Mouse (Mus musculus): ENCODE results near the gene Sema4b. TPM values are rescaled to one million over a fixed set of nuclear protein-coding genes. Genes with fewer than 3 reads are reported as not detected.

Sema4b gene
- total and polyA plus RNA-seq, 3 experiments = 1.5 to 9.4 (median 6.7) TPM

- peak; percentile 72; the same call in 1 of the 2 replicates for TF ChIP-seq TBP (conservative IDR thresholded peaks at IDR 0.05; ENCODE audit: low read depth, low read length)
- peak; percentile 98 for TF ChIP-seq MAZ (IDR thresholded peaks at IDR 0.05; ENCODE audit: low read depth, low read length)
- peak; percentile 97 for TF ChIP-seq IRF4 (IDR thresholded peaks at IDR 0.05; ENCODE audit: low read depth, low read length)
- 0 out of 2 replicates have a peak, but pooled peaks have one; percentile 52 for TF ChIP-seq ELF1 (IDR thresholded peaks at IDR 0.05; ENCODE audit: low read depth, low read length)
- TF ChIP-seq CHD2 (IDR thresholded peaks at IDR 0.05; ENCODE audit: low read length) = peak; percentile 86
Observed at GRCm38 (mm10) chr7:80209669-80210068, 23.0 kb downstream of the Sema4b start (continued).

GRCm38 (mm10) chr7:80210982-80211381 lies 24.3 kb downstream of the Sema4b start:
- H3K27ac ChIP-seq (ENCODE audit: insufficient read depth, low read depth) = peak overlapping the region; percentile 97
- in situ Hi-C loops (cut with MboI; ENCODE audit: low pct_ligation_motif_present, low pct_unique_long_range_greater_than_20kb, low sequenced_read_pairs) = loop anchor here (5.0 kb wide), 1 partner anchor 69 kb away; no protein-coding TSS in a partner anchor
- dilution Hi-C loops (cut with MboI; ENCODE audit: extremely low pct_ligation_motif_present, extremely low pct_unique_long_range_greater_than_20kb, low sequenced_read_pairs) = no loop called here
- H3K9ac ChIP-seq (ENCODE audit: insufficient read depth, low read depth) = peak overlapping the region; percentile 3; the same call in 1 of the 2 replicates
- H3K27me3 ChIP-seq (replicated peaks) = no peaks in the 10 kb centered on the region
- peak overlapping the region; percentile 55; the same call in 1 of the 2 replicates for H3K4me2 ChIP-seq (ENCODE audit: insufficient read depth, low read depth, poor library complexity, severe bottlenecking)
- peaks cover 16% of the 10 kb centered on the region in 2 experiments for H3K36me3 ChIP-seq (replicated peaks in 1 of 2; ENCODE audit: control insufficient read depth in 1 of 2, insufficient read depth in 1 of 2, low read length in 1 of 2)
- H3K79me2 ChIP-seq (replicated peaks; ENCODE audit: control insufficient read depth, extremely low read depth, insufficient read depth, poor library complexity, severe bottlenecking) = peaks cover 32% of the 10 kb centered on the region
- H3K4me3 ChIP-seq (replicated peaks in 1 of 3; ENCODE audit: low read depth in 2 of 3, low read length in 2 of 3, poor library complexity in 1 of 3) = no peak overlapping the region
- H3K4me1 ChIP-seq (ENCODE audit: control insufficient read depth in 1 of 2, insufficient read depth in 2 of 2) = peaks cover 59 to 95% of the 10 kb centered on the region in 2 experiments
- TF ChIP-seq RAD21 (IDR thresholded peaks at IDR 0.05; ENCODE audit: low read depth, low read length) = peak; percentile 6
- TF ChIP-seq USF2 (conservative IDR thresholded peaks at IDR 0.05; ENCODE audit: low read depth, low read length) = no peak
- TF ChIP-seq ZNF384 (IDR thresholded peaks at IDR 0.05; ENCODE audit: low read depth, low read length) = peak; percentile 67; the same call in 1 of the 2 replicates
- TF ChIP-seq SMC3 (IDR thresholded peaks at IDR 0.05; ENCODE audit: low read depth, low read length) = peak; percentile 19
- no peaks in the 10 kb centered on the region for H3K9me3 ChIP-seq (replicated peaks; ENCODE audit: low read length)
- no peak for DNase-seq (ENCODE audit: extremely low read depth)

- Histone ChIP-seq H3K79me2 (replicated peaks; ENCODE audit: control insufficient read depth, extremely low read depth, insufficient read depth, poor library complexity, severe bottlenecking) (peaks cover 14% of the 10 kb centered on the region), H3K4me2 (ENCODE audit: insufficient read depth, low read depth, poor library complexity, severe bottlenecking) (no peak overlapping the region), H3K36me3 (replicated peaks in 1 of 2; ENCODE audit: control insufficient read depth in 1 of 2, insufficient read depth in 1 of 2, low read length in 1 of 2) (peaks cover 35 to 38% of the 10 kb centered on the region in 2 experiments), H3K27ac (ENCODE audit: insufficient read depth, low read depth) (peak overlapping the region; percentile 51), H3K27me3 (replicated peaks) (no peaks in the 10 kb centered on the region), H3K4me1 (ENCODE audit: control insufficient read depth in 1 of 2, insufficient read depth in 2 of 2) (peaks cover 40 to 69% of the 10 kb centered on the region in 2 experiments), H3K9me3 (replicated peaks; ENCODE audit: low read length) (no peaks in the 10 kb centered on the region), H3K9ac (ENCODE audit: insufficient read depth, low read depth) (no peak overlapping the region), H3K4me3 (replicated peaks in 1 of 3; ENCODE audit: low read depth in 2 of 3, low read length in 2 of 3, poor library complexity in 1 of 3) (no peak overlapping the region)
- dilution Hi-C loops (cut with MboI; ENCODE audit: extremely low pct_ligation_motif_present, extremely low pct_unique_long_range_greater_than_20kb, low sequenced_read_pairs) = no loop called here
- DNase-seq (ENCODE audit: extremely low read depth) = no peak
- TF ChIP-seq E2F4 (IDR thresholded peaks at IDR 0.05; ENCODE audit: insufficient replicate concordance, low read depth, low read length) (no peak), ETS1 (conservative IDR thresholded peaks at IDR 0.05; ENCODE audit: low read depth, low read length) (no peak), JUND (conservative IDR thresholded peaks at IDR 0.05; ENCODE audit: low read depth, low read length) (no peak), MAX (IDR thresholded peaks at IDR 0.05; ENCODE audit: low read length) (no peak), RAD21 (IDR thresholded peaks at IDR 0.05; ENCODE audit: low read depth, low read length) (no peak), TCF12 (IDR thresholded peaks at IDR 0.05; ENCODE audit: low read depth, low read length) (no peak), CHD2 (IDR thresholded peaks at IDR 0.05; ENCODE audit: low read length) (no peak), ZKSCAN1 (IDR thresholded peaks at IDR 0.05; ENCODE audit: borderline replicate concordance, low read depth, low read length) (no peak), RCOR1 (conservative IDR thresholded peaks at IDR 0.05; ENCODE audit: low read depth, low read length) (no peak), NELFE (IDR thresholded peaks at IDR 0.05; ENCODE audit: low read depth, low read length) (no peak), MAFK (IDR thresholded peaks at IDR 0.05; ENCODE audit: insufficient replicate concordance, low read length) (no peak), UBTF (IDR thresholded peaks at IDR 0.05; ENCODE audit: low read depth, low read length) (no peak), NRF1 (IDR thresholded peaks at IDR 0.05; ENCODE audit: low read depth, low read length) (no peak), ZC3H11A (IDR thresholded peaks at IDR 0.05; ENCODE audit: low read depth, low read length) (no peak), MXI1 (IDR thresholded peaks at IDR 0.05; ENCODE audit: low read depth, low read length) (no peak), MAZ (IDR thresholded peaks at IDR 0.05; ENCODE audit: low read depth, low read length) (no peak), BHLHE40 (IDR thresholded peaks at IDR 0.05; ENCODE audit: low read depth, low read length) (no peak)
- in situ Hi-C loops (cut with MboI; ENCODE audit: low pct_ligation_motif_present, low pct_unique_long_range_greater_than_20kb, low sequenced_read_pairs) = loop anchor here (5.0 kb wide), 1 partner anchor 71 kb away; no protein-coding TSS in a partner anchor
Observed at GRCm38 (mm10) chr7:80213604-80214003, 27.0 kb downstream of the Sema4b start.
